Mouse (Mus musculus) midbrain, embryonic 14.5 days (tissue): ENCODE results near the gene Fgfrl1. TPM values are rescaled to one million over a fixed set of nuclear protein-coding genes. Genes with fewer than 3 reads are reported as not detected.

Source experiments
- ATAC-seq: fragments of 200-750 bp; cut with Nextera tagmentation; 2 replicates; pipeline ENCODE4 v1.8.0; 2017; ENCODE audit warnings: moderate number of reproducible peaks, moderate library complexity; ENCODE audit not compliant: low FRiP score, low TSS enrichment
- DNase-seq: peaks from one replicate; pipeline ENCODE4 v3.0.0-alpha.2; 2015
- H3K27ac ChIP-seq: fragments of 300-500 bp; sonication (generic); replicated peaks from 2 replicates; pipeline ENCODE4 v1.5.1; 2014; ENCODE audit warnings: mild to moderate bottlenecking, low read depth, low read length, moderate library complexity
- H3K27me3 ChIP-seq: fragments of 300-500 bp; sonication (generic); 2 replicates; pipeline ENCODE4 v1.6.1; 2014; ENCODE audit warnings: low read length, control low read depth, mixed read lengths; ENCODE audit not compliant: control insufficient read depth, insufficient read depth
- H3K36me3 ChIP-seq: fragments of 300-500 bp; sonication (generic); 2 replicates; pipeline ENCODE4 v1.6.1; 2014; ENCODE audit warnings: low read length, control low read depth; ENCODE audit not compliant: control insufficient read depth, insufficient read depth
- H3K4me1 ChIP-seq: fragments of 300-500 bp; sonication (generic); 2 replicates; pipeline ENCODE4 v1.6.1; 2014; ENCODE audit warnings: mild to moderate bottlenecking, antibody characterized with exemption, low read length, control low read depth; ENCODE audit not compliant: control insufficient read depth, insufficient read depth
- H3K4me2 ChIP-seq: fragments of 300-500 bp; sonication (generic); 2 replicates; pipeline ENCODE4 v1.6.1; 2014; ENCODE audit warnings: mild to moderate bottlenecking, low read length, moderate library complexity
- H3K4me3 ChIP-seq: fragments of 300-500 bp; sonication (generic); replicated peaks from 2 replicates; pipeline ENCODE4 v1.5.1; 2014; ENCODE audit warnings: low read depth, low read length
- H3K9ac ChIP-seq: fragments of 300-500 bp; sonication (generic); replicated peaks from 2 replicates; pipeline ENCODE4 v1.6.1; 2014; ENCODE audit warnings: mild to moderate bottlenecking, low read length, moderate library complexity
- H3K9me3 ChIP-seq: fragments of 300-500 bp; sonication (generic); 2 replicates; pipeline ENCODE4 v1.6.1; 2016; ENCODE audit warnings: low read length, control low read depth, mixed read lengths; ENCODE audit not compliant: control insufficient read depth
- WGBS: fragments of 180-500 bp; shearing (Covaris S2); extraction: QIAGEN DNeasy Blood & Tissue Kit; methylation state at CpG from one replicate; pipeline ENCODE4 v1.1.7; 2014; 5-methylcytosine and 5-hydroxymethylcytosine counted together
- polyA plus RNA-seq: library from polyadenylated mRNA; unstranded; fragments of >200 nt; fragmentation: Nextera tagmentation; extraction: Ambion mirVana; gene quantifications from 2 replicates; pipeline ENCODE4 v1.2.1, GENCODE M21; 2014

The Fgfrl1 gene
- polyA plus RNA-seq, 1 experiment from 2014 or later, result 5.2 TPM

DNA sequence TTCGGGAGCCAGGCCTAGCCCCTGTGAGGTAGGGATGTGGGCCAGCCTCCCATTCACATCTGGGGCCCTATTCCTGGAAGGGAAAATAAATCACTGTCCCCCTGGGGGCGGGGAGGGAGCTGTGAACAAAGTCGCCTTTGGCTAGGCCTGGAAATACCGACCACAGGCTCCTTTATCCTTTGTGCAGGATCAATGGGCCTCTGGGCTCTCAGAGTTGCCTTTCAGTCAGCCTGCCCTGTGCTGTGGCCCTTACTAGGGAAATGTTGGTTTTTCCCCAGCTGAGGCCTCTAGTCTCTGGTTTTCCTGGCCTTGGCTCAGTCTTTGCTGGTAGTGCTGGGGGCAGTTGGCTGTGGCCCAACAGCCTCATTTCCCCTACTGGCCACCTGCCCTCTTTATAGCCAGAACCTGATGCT, 5.2 kb downstream of the Fgfrl1 start:
- H3K27ac ChIP-seq, result no peak overlapping the region
- DNase-seq (peak; percentile 46), ATAC-seq (no peak)
- peaks cover 6% of the 10 kb centered on the region for H3K27me3 ChIP-seq
- WGBS, result 17% methylated on average over 4 of the region's 4 CpGs
- no peaks in the 10 kb centered on the region for H3K9me3 ChIP-seq
- no peak overlapping the region for H3K9ac ChIP-seq
- H3K36me3 ChIP-seq, result no peaks in the 10 kb centered on the region
- H3K4me3 ChIP-seq, result no peak overlapping the region
- H3K4me2 ChIP-seq, result no peak overlapping the region
- 0 out of 2 replicates have a peak, but pooled peaks cover 11% of the 10 kb centered on the region for H3K4me1 ChIP-seq

DNA sequence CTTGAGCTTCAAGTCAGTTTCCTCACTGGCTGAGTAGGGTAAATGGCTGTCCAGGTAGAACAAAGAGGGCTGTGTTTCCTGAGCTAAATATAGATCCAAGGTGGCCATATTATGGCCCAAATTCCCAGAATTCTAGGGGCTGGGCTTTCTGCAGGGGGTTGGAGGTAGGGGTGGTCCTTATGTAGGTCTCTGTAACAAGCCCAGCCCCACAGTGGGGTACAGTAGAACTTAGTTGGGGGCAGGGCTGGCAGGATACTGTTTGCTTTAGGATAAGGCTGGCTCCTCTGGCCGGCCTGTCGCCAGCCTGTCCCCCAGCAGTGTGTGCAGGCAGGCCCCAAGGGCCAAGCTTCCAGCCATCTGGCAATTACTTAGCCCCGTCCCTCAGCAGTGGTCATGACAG, 8.2 kb downstream of the Fgfrl1 start:
- H3K27me3 ChIP-seq, result no peaks in the 10 kb centered on the region
- no peak overlapping the region for H3K4me3 ChIP-seq
- DNase-seq (no peak), ATAC-seq (no peak)
- H3K9ac ChIP-seq, result no peak overlapping the region
- H3K4me1 ChIP-seq, result 0 out of 2 replicates have a peak, but pooled peaks cover 5% of the 10 kb centered on the region
- no peak overlapping the region for H3K4me2 ChIP-seq
- H3K9me3 ChIP-seq, result no peaks in the 10 kb centered on the region
- H3K36me3 ChIP-seq, result 0 out of 2 replicates have a peak, but pooled peaks cover 6% of the 10 kb centered on the region
- H3K27ac ChIP-seq, result no peak overlapping the region
- 64% methylated on average over 3 of the region's 3 CpGs for WGBS

GRCm38 (mm10) chr5:108701341-108702021, 9.3 kb downstream of the Fgfrl1 start:
- 0 out of 2 replicates have a peak, but pooled peaks cover 14% of the 10 kb centered on the region for H3K36me3 ChIP-seq
- no peak for DNase-seq
- no peaks in the 10 kb centered on the region for H3K9me3 ChIP-seq
- H3K4me3 ChIP-seq, result no peak overlapping the region
- WGBS, result 66% methylated on average over 10 of the region's 10 CpGs
- no peaks in the 10 kb centered on the region for H3K27me3 ChIP-seq
- 0 out of 2 replicates have a peak, but pooled peaks cover 5% of the 10 kb centered on the region for H3K4me1 ChIP-seq
- no peak overlapping the region for H3K27ac ChIP-seq
- no peak overlapping the region for H3K9ac ChIP-seq
- H3K4me2 ChIP-seq, result no peak overlapping the region
- no peak for ATAC-seq

DNA sequence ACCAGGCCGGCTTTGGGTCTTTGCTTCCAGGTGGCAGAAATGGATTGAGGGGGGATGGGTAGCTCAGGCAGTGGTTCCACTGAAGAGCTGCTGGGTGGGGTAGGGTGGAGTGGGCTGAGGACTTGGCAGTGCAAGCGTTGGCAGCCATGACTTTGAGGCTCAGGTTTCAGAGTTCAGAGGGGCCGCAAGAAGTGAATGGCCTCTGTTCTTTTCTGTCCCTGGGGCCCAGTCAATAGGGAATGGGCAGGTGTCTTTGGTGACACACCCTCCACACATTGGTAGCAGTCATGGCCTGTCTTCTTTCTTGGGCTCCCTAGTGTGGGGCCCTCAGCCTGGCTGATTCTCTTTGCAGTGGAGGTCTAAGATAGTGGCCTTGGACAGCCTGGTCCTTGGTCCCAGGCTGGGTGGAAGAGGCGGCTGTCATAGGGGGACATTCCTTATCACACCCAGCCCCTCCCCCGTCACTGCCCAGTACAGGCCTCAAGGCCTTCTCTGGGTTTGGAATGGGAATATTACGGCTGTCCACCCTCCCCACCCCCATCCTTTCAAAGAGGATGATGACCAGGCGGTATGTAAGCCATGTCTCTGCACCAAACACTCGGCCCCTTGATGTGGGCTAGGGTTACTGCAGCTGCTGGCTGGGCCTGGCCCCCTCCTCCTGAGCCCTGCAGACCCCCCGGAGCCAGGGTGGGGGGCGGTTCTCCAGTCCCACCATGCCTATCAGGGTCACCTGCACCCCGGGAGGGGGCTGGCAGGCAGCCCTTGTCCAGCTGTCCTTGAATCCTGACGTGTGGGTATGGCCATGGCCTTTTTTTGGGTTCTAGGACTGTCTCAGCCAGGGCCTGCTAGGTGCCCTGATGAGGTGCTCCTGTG, 11.8 kb downstream of the Fgfrl1 start:
- H3K4me1 ChIP-seq, result no peaks in the 10 kb centered on the region
- no peak for ATAC-seq
- H3K4me3 ChIP-seq, result no peak overlapping the region
- H3K27me3 ChIP-seq, result no peaks in the 10 kb centered on the region
- H3K4me2 ChIP-seq, result no peak overlapping the region
- H3K9ac ChIP-seq, result no peak overlapping the region
- 0 out of 2 replicates have a peak, but pooled peaks cover 16% of the 10 kb centered on the region for H3K36me3 ChIP-seq
- DNase-seq, result no peak
- no peaks in the 10 kb centered on the region for H3K9me3 ChIP-seq
- H3K27ac ChIP-seq, result no peak overlapping the region
- 92% methylated on average over 12 of the region's 12 CpGs for WGBS

DNA sequence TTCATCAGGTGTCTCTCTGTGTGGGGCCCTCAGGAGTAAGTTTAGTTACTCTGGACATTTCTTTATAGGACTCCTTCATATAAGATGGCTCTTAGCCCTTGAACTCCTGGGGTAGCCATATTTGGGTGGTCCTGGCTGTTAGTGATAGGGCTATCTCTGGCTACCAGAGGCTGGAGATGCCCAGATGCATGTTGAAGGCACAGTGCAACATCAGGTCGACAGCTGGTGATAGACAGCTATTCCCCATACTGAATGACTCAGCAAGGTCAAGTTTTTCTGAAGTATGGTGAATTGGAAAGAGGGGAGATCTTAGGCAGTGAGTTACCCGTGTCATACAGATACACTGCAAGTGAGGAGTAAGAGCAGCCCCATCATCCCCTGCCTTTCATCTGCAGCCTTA, 15.6 kb downstream of the Fgfrl1 start:
- Histone ChIP-seq H3K36me3 (0 out of 2 replicates have a peak, but pooled peaks cover 16% of the 10 kb centered on the region), H3K9ac (no peak overlapping the region), H3K4me3 (no peak overlapping the region), H3K9me3 (no peaks in the 10 kb centered on the region), H3K27me3 (no peaks in the 10 kb centered on the region), H3K4me1 (no peaks in the 10 kb centered on the region), H3K4me2 (no peak overlapping the region), H3K27ac (no peak overlapping the region)
- no peak for DNase-seq
- no peak for ATAC-seq
- 91% methylated on average over 2 of the region's 2 CpGs for WGBS

DNA sequence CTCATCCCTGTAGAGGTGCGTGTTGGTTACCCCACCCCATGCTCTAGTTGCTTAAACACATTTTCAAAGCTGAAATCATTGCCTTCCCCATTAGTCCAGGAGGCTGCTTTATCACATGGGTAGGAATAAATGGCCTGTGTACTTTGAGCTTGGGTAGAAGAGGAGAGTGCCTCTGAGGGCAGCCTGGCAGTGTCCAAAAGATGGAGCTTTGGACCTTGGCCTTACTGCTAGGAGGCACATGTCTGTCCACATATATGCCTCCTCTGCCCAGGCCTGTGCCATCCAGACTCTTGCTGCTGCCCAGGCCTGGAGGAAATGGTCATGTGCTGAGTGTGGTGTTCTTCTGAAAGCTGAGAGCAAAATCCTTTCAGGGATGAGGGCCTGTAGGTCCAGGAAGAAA, 16.2 kb downstream of the Fgfrl1 start:
- Histone ChIP-seq H3K9me3 (no peaks in the 10 kb centered on the region), H3K9ac (no peak overlapping the region), H3K27ac (no peak overlapping the region), H3K36me3 (0 out of 2 replicates have a peak, but pooled peaks cover 16% of the 10 kb centered on the region), H3K4me3 (no peak overlapping the region), H3K4me1 (no peaks in the 10 kb centered on the region), H3K4me2 (no peak overlapping the region), H3K27me3 (no peaks in the 10 kb centered on the region)
- no peak for ATAC-seq
- no peak for DNase-seq
- WGBS, result 100% methylated on average over 1 of the region's 1 CpGs

GRCm38 (mm10) chr5:108708981-108709731, 17.0 kb downstream of the Fgfrl1 start:
- no peak for ATAC-seq
- Histone ChIP-seq H3K4me1 (no peaks in the 10 kb centered on the region), H3K9ac (no peak overlapping the region), H3K4me3 (no peak overlapping the region), H3K9me3 (no peaks in the 10 kb centered on the region), H3K4me2 (no peak overlapping the region), H3K36me3 (0 out of 2 replicates have a peak, but pooled peaks cover 16% of the 10 kb centered on the region), H3K27ac (no peak overlapping the region), H3K27me3 (no peaks in the 10 kb centered on the region)
- no peak for DNase-seq
- WGBS, result 64% methylated on average over 6 of the region's 6 CpGs

GRCm38 (mm10) chr5:108711968-108712367, 19.8 kb downstream of the Fgfrl1 start:
- H3K4me2 ChIP-seq, result no peak overlapping the region
- DNase-seq (no peak), ATAC-seq (no peak)
- 0 out of 2 replicates have a peak, but pooled peaks cover under 1% of the 10 kb centered on the region for H3K36me3 ChIP-seq
- no peak overlapping the region for H3K27ac ChIP-seq
- no peaks in the 10 kb centered on the region for H3K4me1 ChIP-seq
- H3K9me3 ChIP-seq, result no peaks in the 10 kb centered on the region
- no peaks in the 10 kb centered on the region for H3K27me3 ChIP-seq
- WGBS, result 80% methylated on average over 6 of the region's 6 CpGs
- no peak overlapping the region for H3K9ac ChIP-seq
- no peak overlapping the region for H3K4me3 ChIP-seq
